Mouse (Mus musculus) small intestine, adult 2 months (tissue): ENCODE data around the gene Clec2l.

Experiments
- CTCF ChIP-seq: fragments of 200-500 bp; IDR thresholded peaks from 2 replicates; pipeline ENCODE4 v1.5.1; 2012; ENCODE audit warnings: low read depth, mild to moderate bottlenecking, control low read depth, inconsistent platforms, low read length, moderate library complexity, mixed read lengths; ENCODE audit not compliant: insufficient replicate concordance, insufficient read length; ENCODE audit errors: extremely low read depth
- POLR2A ChIP-seq: fragments of 200-500 bp; IDR thresholded peaks from 2 replicates; pipeline ENCODE4 v1.6.1; 2012; ENCODE audit warnings: low read depth, mild to moderate bottlenecking, control low read depth, inconsistent platforms, low read length, moderate library complexity

- no peak for TF ChIP-seq POLR2A
- TF ChIP-seq CTCF = no peak
Observed at GRCm38 (mm10) chr6:38710449-38710848, 47.6 kb downstream of the Clec2l start.
